Mouse (Mus musculus): Measurements from ENCODE around the gene Ptpn23. TPM values are rescaled to one million over a fixed set of nuclear protein-coding genes. Genes with fewer than 3 reads are reported as not detected.
"Not testable (repeated sequence)": the region's sequence is repeated elsewhere in the genome, so short reads cannot be mapped to it uniquely, and the experiment has no call there.

The Ptpn23 gene
- 10 to 100 TPM; 52.6 to 53.8 TPM for total RNA-seq (2021)

- DNase-seq (ENCODE audit: low spot score in 2 of 2) = peak; percentile 93 to 97
- intact Hi-C loops (cut with DNase I) = loop anchor here (1.0 kb wide), 1 partner anchor 125 kb away; no protein-coding TSS in a partner anchor
Observed at GRCm38 (mm10) chr9:110408099-110408773, at the start of gene Ptpn23. Gene Ptpn23 (minus strand): TSS chr9:110408213.

GRCm38 (mm10) chr9:110452523-110452922 is 44.5 kb upstream of the Ptpn23 start:
- intact Hi-C loops (cut with DNase I) = no loop called here
- DNase-seq (ENCODE audit: low spot score in 2 of 2) = no peak

GRCm38 (mm10) chr9:110448857-110449617 is 41.0 kb upstream of the Ptpn23 start:
- intact Hi-C loops (cut with DNase I) = loop anchor here (5.0 to 10.0 kb wide), 2 partner anchors 183 to 256 kb away; no protein-coding TSS in a partner anchor
- DNase-seq (ENCODE audit: low spot score in 2 of 2) = peak; percentile 77 to 89

GRCm38 (mm10) chr9:110448356-110448755 is 40.3 kb upstream of the Ptpn23 start:
- intact Hi-C loops (cut with DNase I) = loop anchor here (5.0 to 10.0 kb wide), 2 partner anchors 184 to 256 kb away; no protein-coding TSS in a partner anchor
- DNase-seq (ENCODE audit: low spot score in 2 of 2) = no peak

- DNase-seq (ENCODE audit: low spot score in 2 of 2) = no peak
- intact Hi-C loops (cut with DNase I) = loop anchor here (10.0 kb wide), 1 partner anchor 264 kb away; no protein-coding TSS in a partner anchor
Observed at GRCm38 (mm10) chr9:110440559-110440958, 32.5 kb upstream of the Ptpn23 start.

GRCm38 (mm10) chr9:110440049-110440448 is 32.0 kb upstream of the Ptpn23 start:
- no peak for DNase-seq (ENCODE audit: low spot score in 2 of 2)
- intact Hi-C loops (cut with DNase I) = loop anchor here (10.0 kb wide), 1 partner anchor 265 kb away; no protein-coding TSS in a partner anchor

- no peak for DNase-seq (ENCODE audit: low spot score in 2 of 2)
- intact Hi-C loops (cut with DNase I) = no loop called here
Observed at GRCm38 (mm10) chr9:110436041-110436440, 28.0 kb upstream of the Ptpn23 start.

- intact Hi-C loops (cut with DNase I) = no loop called here
- DNase-seq (ENCODE audit: low spot score in 2 of 2) = no peak
Observed at GRCm38 (mm10) chr9:110433045-110433444, 25.0 kb upstream of the Ptpn23 start.

GRCm38 (mm10) chr9:110431241-110431640 is 23.2 kb upstream of the Ptpn23 start:
- peak; percentile 54 to 88 for DNase-seq (ENCODE audit: low spot score in 2 of 2)
- intact Hi-C loops (cut with DNase I) = no loop called here

GRCm38 (mm10) chr9:110419511-110420112 is 11.6 kb upstream of the Ptpn23 start, which contains the start of gene Ngp:
Gene Ngp (plus strand): TSS chr9:110419747.
- DNase-seq (ENCODE audit: low spot score in 2 of 2) = no peak
- intact Hi-C loops (cut with DNase I) = no loop called here

- DNase-seq (ENCODE audit: low spot score in 2 of 2) = peak in 1 of 2 experiments; percentile 40
- intact Hi-C loops (cut with DNase I) = loop anchor here (2.0 to 5.0 kb wide), 4 partner anchors 64 to 459 kb away; partner anchors contain the start of genes Kif9 and Klhl18
Observed at GRCm38 (mm10) chr9:110413785-110414184, 5.8 kb upstream of the Ptpn23 start.

GRCm38 (mm10) chr9:110412926-110413325 is 4.9 kb upstream of the Ptpn23 start:
- peak in 1 of 2 experiments; percentile 29 for DNase-seq (ENCODE audit: low spot score in 2 of 2)
- intact Hi-C loops (cut with DNase I) = loop anchor here (2.0 to 5.0 kb wide), 3 partner anchors 64 to 459 kb away; partner anchors contain the start of genes Kif9 and Klhl18

- peak; percentile 71 to 82 for DNase-seq (ENCODE audit: low spot score in 2 of 2)
- intact Hi-C loops (cut with DNase I) = loop anchor here (2.0 to 5.0 kb wide), 3 partner anchors 66 to 461 kb away; partner anchors contain the start of genes Kif9 and Klhl18
Observed at GRCm38 (mm10) chr9:110410908-110411887, 3.2 kb upstream of the Ptpn23 start.

GRCm38 (mm10) chr9:110407311-110408098 is 508 bp downstream of the Ptpn23 start:
- intact Hi-C loops (cut with DNase I) = loop anchor here (1.0 kb wide), 1 partner anchor 126 kb away; no protein-coding TSS in a partner anchor
- peak in 1 of 2 experiments; percentile 25 for DNase-seq (ENCODE audit: low spot score in 2 of 2)

GRCm38 (mm10) chr9:110403240-110403639 is 4.8 kb downstream of the Ptpn23 start:
- intact Hi-C loops (cut with DNase I) = not testable (repeated sequence)

GRCm38 (mm10) chr9:110402731-110403130 is 5.3 kb downstream of the Ptpn23 start:
- DNase-seq (ENCODE audit: low spot score in 2 of 2) = no peak
- intact Hi-C loops (cut with DNase I) = no loop called here

More at GRCm38 (mm10) chr9:110403240-110403639, 4.8 kb downstream of the Ptpn23 start:
- DNase-seq (ENCODE audit: low spot score in 2 of 2) = not testable (repeated sequence)

- DNase-seq (ENCODE audit: low spot score in 2 of 2) = no peak
- intact Hi-C loops (cut with DNase I) = no loop called here
Observed at GRCm38 (mm10) chr9:110400650-110401049, 7.4 kb downstream of the Ptpn23 start.

- intact Hi-C loops (cut with DNase I) = no loop called here
- no peak for DNase-seq (ENCODE audit: low spot score in 2 of 2)
Observed at GRCm38 (mm10) chr9:110393295-110393694, 14.7 kb downstream of the Ptpn23 start.
